In the genomic region with DNA sequence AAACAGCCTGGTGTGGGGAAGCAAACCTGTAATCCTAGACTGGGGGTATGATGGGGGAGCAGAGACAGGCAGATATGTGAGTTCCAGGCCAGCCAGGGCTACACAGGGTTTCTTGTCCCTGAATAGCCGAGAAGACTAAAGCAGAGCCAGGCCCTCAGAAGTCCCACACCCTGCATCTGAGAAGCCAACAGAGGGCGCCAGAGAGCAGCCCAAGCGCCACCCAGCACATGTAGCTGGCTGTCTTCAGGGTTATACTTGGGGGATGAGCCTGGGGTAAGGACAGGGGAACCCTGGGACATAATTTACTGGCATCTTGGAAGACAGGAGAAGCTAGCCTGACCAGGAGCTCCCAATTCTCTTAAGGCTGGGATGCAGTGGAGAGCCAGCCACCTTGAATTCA, we compare ENCODE assay signal across 8 mouse cellular contexts. TPM values are rescaled to one million over a fixed set of nuclear protein-coding genes. Genes with fewer than 3 reads are reported as not detected.
DNase-seq lines count a peak whose midpoint lies in the region; ATAC-seq lines count a peak whose summit lies in the region.

No protein-coding gene starts in this region.

- peaks cover 78% of the 10 kb centered on the region for H3K4me1 ChIP-seq in kidney, embryonic 15.5 days
- peaks cover 14% of the 10 kb centered on the region for H3K4me1 ChIP-seq in hindbrain, embryonic 14.5 days (replicated peaks; ENCODE audit: control insufficient read depth, insufficient read depth, low read length)
- peaks cover 35% of the 10 kb centered on the region for H3K4me1 ChIP-seq in midbrain, embryonic 13.5 days (replicated peaks)

- no peaks in the 10 kb centered on the region for H3K9me3 ChIP-seq in kidney, embryonic 15.5 days (replicated peaks)
- no peaks in the 10 kb centered on the region for H3K9me3 ChIP-seq in hindbrain, embryonic 14.5 days (ENCODE audit: control insufficient read depth, low read length)
- no peaks in the 10 kb centered on the region for H3K9me3 ChIP-seq in midbrain, embryonic 13.5 days

- 4% methylated on average over 3 of the region's 3 CpGs for WGBS in kidney, embryonic 15.5 days
- WGBS in hindbrain, embryonic 14.5 days = 5% methylated on average over 3 of the region's 3 CpGs
- 3% methylated on average over 3 of the region's 3 CpGs for WGBS in midbrain, embryonic 13.5 days

- no peak overlapping the region for H3K9ac ChIP-seq in kidney, embryonic 15.5 days
- no peak overlapping the region for H3K9ac ChIP-seq in hindbrain, embryonic 14.5 days
- no peak overlapping the region for H3K9ac ChIP-seq in midbrain, embryonic 13.5 days (replicated peaks)

- H3K4me2 ChIP-seq in kidney, embryonic 15.5 days = no peak overlapping the region
- H3K4me2 ChIP-seq in hindbrain, embryonic 14.5 days (replicated peaks) = no peak overlapping the region
- H3K4me2 ChIP-seq in midbrain, embryonic 13.5 days (replicated peaks) = peak overlapping the region; percentile 9; the same call in 1 of the 2 replicates

- H3K36me3 ChIP-seq in kidney, embryonic 15.5 days = peaks cover 60% of the 10 kb centered on the region
- H3K36me3 ChIP-seq in hindbrain, embryonic 14.5 days (replicated peaks; ENCODE audit: control insufficient read depth, insufficient read depth) = peaks cover 49% of the 10 kb centered on the region
- H3K36me3 ChIP-seq in midbrain, embryonic 13.5 days = peaks cover 52% of the 10 kb centered on the region

- ATAC-seq in kidney, embryonic 15.5 days (replicated peaks; ENCODE audit: low FRiP score) = no peak
- ATAC-seq in hindbrain, embryonic 14.5 days (ENCODE audit: low FRiP score) = no peak
- ATAC-seq in midbrain, embryonic 13.5 days = peak; percentile 43

- intact Hi-C loops in left cerebral cortex, postnatal 4 days (cut with DNase I) = loop anchor here (10.0 kb wide), 1 partner anchor 255 kb away; no protein-coding TSS in a partner anchor

- no peak overlapping the region for H3K27ac ChIP-seq in kidney, embryonic 15.5 days
- no peak overlapping the region for H3K27ac ChIP-seq in hindbrain, embryonic 14.5 days
- no peak overlapping the region for H3K27ac ChIP-seq in midbrain, embryonic 13.5 days

- peak; percentile 61 for DNase-seq in kidney, adult 11 months
- peak; percentile 66 for DNase-seq in cerebellum, adult 11-12 months
- DNase-seq in forelimb bud, embryonic 11.5 days (ENCODE audit: low read depth, low spot score) = peak; percentile 76
- DNase-seq in hindbrain, embryonic 14.5 days (ENCODE audit: low spot score) = peak; percentile 84
- peak; percentile 85 for DNase-seq in left cerebral cortex, postnatal 4 days
- peak; percentile 82 to 94 for DNase-seq in spleen, postnatal 4 days (ENCODE audit: low spot score in 2 of 2)

- no peak overlapping the region for H3K4me3 ChIP-seq in kidney, embryonic 15.5 days (replicated peaks)
- no peak overlapping the region for H3K4me3 ChIP-seq in hindbrain, embryonic 14.5 days (replicated peaks; ENCODE audit: low read length)
- no peak overlapping the region for H3K4me3 ChIP-seq in midbrain, embryonic 13.5 days (replicated peaks)

- H3K27me3 ChIP-seq in kidney, embryonic 15.5 days = no peaks in the 10 kb centered on the region
- no peaks in the 10 kb centered on the region for H3K27me3 ChIP-seq in hindbrain, embryonic 14.5 days (ENCODE audit: control insufficient read depth, insufficient read depth, low read length)
- H3K27me3 ChIP-seq in midbrain, embryonic 13.5 days = no peaks in the 10 kb centered on the region

RNA-seq across cellular contexts. Expression of a gene that starts 4.5 kb away (rescaled TPM):
- polyA plus RNA-seq in kidney, embryonic 15.5 days (2015; fragmentation: Nextera tagmentation; extraction: Ambion mirVana) = 171 and 182 TPM in 2 replicates
- polyA plus RNA-seq in hindbrain, embryonic 14.5 days (2014; fragmentation: Nextera tagmentation; extraction: Ambion mirVana) = 101 TPM in 2 replicates
- 10 to 100 TPM; 35.1 to 40.5 TPM for total RNA-seq in left cerebral cortex, postnatal 4 days (2021)
- polyA plus RNA-seq in midbrain, embryonic 13.5 days (2015; fragmentation: Nextera tagmentation; extraction: Ambion mirVana) = 120 and 128 TPM in 2 replicates

RNA-seq across cellular contexts. Expression of a gene that starts 9.1 kb away (rescaled TPM):
- 67.6 and 73.2 TPM in 2 replicates for polyA plus RNA-seq in kidney, embryonic 15.5 days (2015; fragmentation: Nextera tagmentation; extraction: Ambion mirVana)
- polyA plus RNA-seq in hindbrain, embryonic 14.5 days (2014; fragmentation: Nextera tagmentation; extraction: Ambion mirVana) = 126 and 131 TPM in 2 replicates
- 100 to 1,000 TPM; 102 to 107 TPM for total RNA-seq in left cerebral cortex, postnatal 4 days (2021)
- polyA plus RNA-seq in midbrain, embryonic 13.5 days (2015; fragmentation: Nextera tagmentation; extraction: Ambion mirVana) = 99.1 and 105 TPM in 2 replicates

RNA-seq across cellular contexts. Expression of a gene that starts 21.5 kb away (rescaled TPM):
- 7.8 and 9.4 TPM in 2 replicates for polyA plus RNA-seq in kidney, embryonic 15.5 days (2015; fragmentation: Nextera tagmentation; extraction: Ambion mirVana)
- polyA plus RNA-seq in hindbrain, embryonic 14.5 days (2014; fragmentation: Nextera tagmentation; extraction: Ambion mirVana) = 38.1 and 42.8 TPM in 2 replicates
- 10 to 100 TPM; 67.9 to 81.9 TPM for total RNA-seq in left cerebral cortex, postnatal 4 days (2021)
- polyA plus RNA-seq in midbrain, embryonic 13.5 days (2015; fragmentation: Nextera tagmentation; extraction: Ambion mirVana) = 20.5 and 22.0 TPM in 2 replicates

RNA-seq across cellular contexts. Expression of a gene that starts 58.0 kb away (rescaled TPM):
- polyA plus RNA-seq in kidney, embryonic 15.5 days (2015; fragmentation: Nextera tagmentation; extraction: Ambion mirVana) = 3.4 and 5.8 TPM in 2 replicates
- polyA plus RNA-seq in hindbrain, embryonic 14.5 days (2014; fragmentation: Nextera tagmentation; extraction: Ambion mirVana) = 0.84 and 0.85 TPM in 2 replicates
- total RNA-seq in left cerebral cortex, postnatal 4 days (2021) = 1 to 10 TPM; 1.4 to 2.0 TPM
- polyA plus RNA-seq in midbrain, embryonic 13.5 days (2015; fragmentation: Nextera tagmentation; extraction: Ambion mirVana) = 1.9 and 2.2 TPM in 2 replicates
